In the genomic region with DNA sequence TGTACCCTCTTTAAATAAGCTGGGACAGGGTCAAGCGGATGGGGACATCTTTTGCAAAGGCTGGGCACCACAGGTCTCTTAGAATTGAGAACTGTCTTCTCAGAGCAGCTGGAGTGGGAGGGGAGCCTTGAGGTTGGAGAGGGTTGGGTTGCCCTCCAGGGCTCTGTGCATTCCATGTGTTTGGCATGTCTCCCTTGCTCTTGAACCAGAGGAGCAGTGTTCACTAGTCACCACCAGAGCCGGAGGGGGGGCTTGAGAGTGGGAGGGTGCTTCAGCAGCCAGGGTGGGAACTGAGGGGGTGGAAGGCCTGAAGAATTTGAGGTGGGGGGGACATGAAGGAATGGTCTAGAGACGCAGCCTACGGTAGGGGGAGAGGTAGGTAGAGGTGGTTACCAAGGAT, we compare ENCODE assay signal across 8 mouse cellular contexts. TPM values are rescaled to one million over a fixed set of nuclear protein-coding genes. Genes with fewer than 3 reads are reported as not detected.
DNase-seq lines count a peak whose midpoint lies in the region; ATAC-seq lines count a peak whose summit lies in the region.

No protein-coding gene starts in this region.

- H3K4me1 ChIP-seq in embryonic facial prominence, embryonic 10.5 days: peaks cover 55% of the 10 kb centered on the region

- intact Hi-C loops in heart, postnatal 25 days (cut with DNase I): no loop called here
- intact Hi-C loops in heart, postnatal 10 days (cut with DNase I): no loop called here

- H3K36me3 ChIP-seq in embryonic facial prominence, embryonic 10.5 days (replicated peaks): peaks cover 60% of the 10 kb centered on the region

- H3K27me3 ChIP-seq in embryonic facial prominence, embryonic 10.5 days (replicated peaks; ENCODE audit: low read depth, poor library complexity, severe bottlenecking): no peaks in the 10 kb centered on the region

- peak; percentile 38 to 54 for DNase-seq in heart, adult 18-20 months
- DNase-seq in heart, postnatal 25 days (ENCODE audit: low spot score): no peak
- DNase-seq in embryonic facial prominence, embryonic 10.5 days (ENCODE audit: low spot score): no peak
- peak; percentile 48 to 51 for DNase-seq in heart, postnatal 10 days
- DNase-seq in lung, postnatal 4 days: peak; percentile 39 to 53
- DNase-seq in ovary, postnatal 10 days (ENCODE audit: low spot score): no peak
- DNase-seq in adrenal gland, postnatal 14 days: no peak

- peak overlapping the region; percentile 82 for H3K4me3 ChIP-seq in embryonic facial prominence, embryonic 10.5 days

- ATAC-seq in megakaryocyte-erythroid progenitor cell, adult 5-6 weeks (replicated peaks; ENCODE audit: low FRiP score, low TSS enrichment, poor library complexity, severe bottlenecking): no peak

- no peaks in the 10 kb centered on the region for H3K9me3 ChIP-seq in embryonic facial prominence, embryonic 10.5 days

- peak overlapping the region; percentile 75 for H3K27ac ChIP-seq in embryonic facial prominence, embryonic 10.5 days (replicated peaks)

- WGBS in embryonic facial prominence, embryonic 10.5 days: 63% methylated on average over 4 of the region's 4 CpGs

RNA-seq across cellular contexts. Expression of gene Tnks1bp1, which starts 1.5 kb away (rescaled TPM):
- total RNA-seq in heart, adult 18-20 months (2021): 10 to 100 TPM; 48.1 to 51.2 TPM
- 10 to 100 TPM; 63.2 to 65.0 TPM for total RNA-seq in heart, postnatal 25 days (2021)
- 31.5 and 33.1 TPM in 2 replicates for polyA plus RNA-seq in embryonic facial prominence, embryonic 10.5 days (2016; fragmentation: Nextera tagmentation; extraction: Ambion mirVana)
- total RNA-seq in heart, postnatal 10 days (2021): 100 to 1,000 TPM; 100 to 108 TPM
- 0.20 and 1.2 TPM in 2 replicates for total RNA-seq in megakaryocyte-erythroid progenitor cell, adult 5-6 weeks (2014; fragmentation: Nextera tagmentation)
- 0.69 and 1.0 TPM in 2 replicates for total RNA-seq in megakaryocyte-erythroid progenitor cell, adult 5-6 weeks (2017)
- 111 and 120 TPM in 2 replicates for total RNA-seq in adrenal gland, postnatal 14 days (2021)

RNA-seq across cellular contexts. Expression of gene P2rx3, which starts 12.0 kb away (rescaled TPM):
- total RNA-seq in heart, adult 18-20 months (2021): under 1 TPM; 0.20 to 0.44 TPM
- under 1 TPM; 0.26 to 0.42 TPM for total RNA-seq in heart, postnatal 25 days (2021)
- 10.0 and 11.5 TPM in 2 replicates for polyA plus RNA-seq in embryonic facial prominence, embryonic 10.5 days (2016; fragmentation: Nextera tagmentation; extraction: Ambion mirVana)
- total RNA-seq in heart, postnatal 10 days (2021): under 1 TPM; 0.24 to 0.42 TPM
- 1.1 and 2.0 TPM in 2 replicates for total RNA-seq in megakaryocyte-erythroid progenitor cell, adult 5-6 weeks (2014; fragmentation: Nextera tagmentation)
- not detected in 2 replicates for total RNA-seq in megakaryocyte-erythroid progenitor cell, adult 5-6 weeks (2017)
- total RNA-seq in adrenal gland, postnatal 14 days (2021): 0.59 and 0.60 TPM in 2 replicates

RNA-seq across cellular contexts. Expression of gene Ssrp1, which starts 12.2 kb away (rescaled TPM):
- 10 to 100 TPM; 36.7 to 43.5 TPM for total RNA-seq in heart, adult 18-20 months (2021)
- total RNA-seq in heart, postnatal 25 days (2021): 10 to 100 TPM; 35.5 to 40.8 TPM
- 419 and 425 TPM in 2 replicates for polyA plus RNA-seq in embryonic facial prominence, embryonic 10.5 days (2016; fragmentation: Nextera tagmentation; extraction: Ambion mirVana)
- 10 to 100 TPM; 68.5 to 69.0 TPM for total RNA-seq in heart, postnatal 10 days (2021)
- total RNA-seq in megakaryocyte-erythroid progenitor cell, adult 5-6 weeks (2014; fragmentation: Nextera tagmentation): 245 and 274 TPM in 2 replicates
- 432 and 481 TPM in 2 replicates for total RNA-seq in megakaryocyte-erythroid progenitor cell, adult 5-6 weeks (2017)
- total RNA-seq in adrenal gland, postnatal 14 days (2021): 115 and 123 TPM in 2 replicates

Comparison
In these comparisons a context has a peak if more than half of its experiments do, and no peak if none do; other contexts are left out.
1. DNase-seq: peak in heart, adult 18-20 months (2 of 2), heart, postnatal 10 days (2 of 2) and lung, postnatal 4 days (2 of 2); none in heart, postnatal 25 days (single experiment), embryonic facial prominence, embryonic 10.5 days (single experiment), ovary, postnatal 10 days (single experiment) and adrenal gland, postnatal 14 days (single experiment).
2. RNA of gene Tnks1bp1, which starts 1.5 kb away (total RNA-seq): 111 to 120 TPM in adrenal gland, postnatal 14 days, 100 to 108 TPM in heart, postnatal 10 days, 63.2 to 65.0 TPM in heart, postnatal 25 days and 48.1 to 51.2 TPM in heart, adult 18-20 months; 0.20 to 1.2 TPM in megakaryocyte-erythroid progenitor cell, adult 5-6 weeks; every median in the first group is over 10 times any median in the second.